Mouse (Mus musculus) limb, embryonic 10.5 days (tissue): Measurements from ENCODE around the gene Nkd1. TPM values are rescaled to one million over a fixed set of nuclear protein-coding genes. Genes with fewer than 3 reads are reported as not detected.

ENCODE experiments used
- DNase-seq: peaks from one replicate; pipeline ENCODE4 v3.0.0-alpha.2; 2017; ENCODE audit warnings: low spot score
- H3K27ac ChIP-seq: fragments of 300-500 bp; sonication (generic); 2 replicates; pipeline ENCODE4 v1.5.1; 2016; ENCODE audit warnings: mild to moderate bottlenecking
- H3K27me3 ChIP-seq: fragments of 300-500 bp; sonication (generic); 2 replicates; pipeline ENCODE4 v1.6.1; 2016; ENCODE audit warnings: low read depth, mild to moderate bottlenecking; ENCODE audit not compliant: poor library complexity, severe bottlenecking
- H3K36me3 ChIP-seq: fragments of 300-500 bp; sonication (generic); 2 replicates; pipeline ENCODE4 v1.6.1; 2016; ENCODE audit warnings: mild to moderate bottlenecking, moderate library complexity
- H3K4me1 ChIP-seq: fragments of 300-500 bp; sonication (generic); 2 replicates; pipeline ENCODE4 v1.6.1; 2016
- H3K4me3 ChIP-seq: fragments of 300-500 bp; sonication (generic); 2 replicates; pipeline ENCODE4 v1.5.1; 2016; ENCODE audit warnings: mild to moderate bottlenecking, moderate library complexity
- H3K9me3 ChIP-seq: fragments of 300-500 bp; sonication (generic); replicated peaks from 2 replicates; pipeline ENCODE4 v1.6.1; 2016; ENCODE audit warnings: mild to moderate bottlenecking
- WGBS: fragments of 180-500 bp; shearing (Covaris S2); methylation state at CpG from one replicate; pipeline ENCODE4 v1.1.7; 2016; 5-methylcytosine and 5-hydroxymethylcytosine counted together
- polyA plus RNA-seq: library from polyadenylated mRNA; unstranded; fragments of >200 nt; fragmentation: Nextera tagmentation; extraction: Ambion mirVana; gene quantifications from 2 replicates; pipeline ENCODE4 v1.2.1, GENCODE M21; 2016

Gene Nkd1
- polyA plus RNA-seq, 1 experiment from 2014 or later = 60.7 TPM

- Histone ChIP-seq H3K36me3 (no peaks in the 10 kb centered on the region), H3K27me3 (peaks cover 33% of the 10 kb centered on the region; the same call in 1 of the 2 replicates), H3K4me3 (no peak overlapping the region), H3K4me1 (peaks cover 23% of the 10 kb centered on the region), H3K27ac (no peak overlapping the region), H3K9me3 (no peaks in the 10 kb centered on the region)
- DNase-seq = no peak
- 69% methylated on average over 5 of the region's 5 CpGs for WGBS
Observed at GRCm38 (mm10) chr8:88618612-88619011, 97.5 kb downstream of the Nkd1 start.

DNA sequence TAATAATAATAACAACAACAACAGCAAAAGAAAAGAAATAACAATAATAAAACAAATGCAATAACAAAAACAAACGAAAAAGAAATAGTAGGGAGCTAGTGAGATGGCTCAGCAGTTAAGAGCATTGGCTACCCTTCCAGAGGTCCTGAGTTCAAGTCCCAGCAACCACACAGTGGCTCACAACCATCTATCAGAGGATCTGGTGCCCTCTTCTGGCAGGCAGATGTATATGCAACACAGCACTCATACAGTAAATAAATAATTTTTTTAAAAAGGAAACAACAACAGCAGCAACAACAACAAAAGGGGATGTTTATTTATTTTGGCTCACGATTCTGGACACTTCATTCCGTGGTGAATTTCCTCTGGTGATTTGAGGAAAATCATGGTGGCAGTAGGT lies 98.4 kb downstream of the Nkd1 start:
- no peak for DNase-seq
- Histone ChIP-seq H3K4me3 (no peak overlapping the region), H3K9me3 (no peaks in the 10 kb centered on the region), H3K27me3 (peaks cover 42% of the 10 kb centered on the region), H3K4me1 (peaks cover 23% of the 10 kb centered on the region), H3K36me3 (no peaks in the 10 kb centered on the region), H3K27ac (no peak overlapping the region)
- 76% methylated on average over 3 of the region's 3 CpGs for WGBS

DNA sequence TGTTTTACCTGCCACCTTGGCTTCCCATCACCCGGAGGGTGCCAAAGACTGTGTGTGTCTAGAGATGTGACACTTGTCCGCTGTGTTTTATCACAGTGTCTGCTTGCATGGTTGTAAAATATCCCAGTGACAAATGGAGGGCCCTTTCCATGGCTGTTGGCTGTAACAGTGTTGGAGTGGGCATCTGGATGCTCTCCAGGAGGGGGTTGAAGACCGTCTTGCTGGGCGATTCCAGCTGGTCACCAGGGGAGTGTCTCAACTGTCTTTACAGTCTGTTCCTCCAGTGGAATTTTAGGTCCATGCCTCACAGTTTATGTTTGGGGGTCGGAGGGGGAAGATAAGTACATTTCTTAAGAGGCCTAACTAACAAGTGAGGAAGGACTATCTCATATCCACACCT lies 99.8 kb downstream of the Nkd1 start:
- 68% methylated on average over 5 of the region's 5 CpGs for WGBS
- Histone ChIP-seq H3K4me3 (no peak overlapping the region), H3K27me3 (peaks cover 51% of the 10 kb centered on the region), H3K27ac (no peak overlapping the region), H3K9me3 (no peaks in the 10 kb centered on the region), H3K36me3 (no peaks in the 10 kb centered on the region), H3K4me1 (peaks cover 23% of the 10 kb centered on the region)
- DNase-seq = no peak

- H3K27me3 ChIP-seq = peaks cover 55% of the 10 kb centered on the region
- WGBS = 3% methylated on average over 8 of the region's 8 CpGs
- no peak overlapping the region for H3K27ac ChIP-seq
- H3K9me3 ChIP-seq = no peaks in the 10 kb centered on the region
- DNase-seq = peak; percentile 87
- H3K36me3 ChIP-seq = no peaks in the 10 kb centered on the region
- H3K4me3 ChIP-seq = no peak overlapping the region
- peaks cover 18% of the 10 kb centered on the region for H3K4me1 ChIP-seq
Observed at GRCm38 (mm10) chr8:88621408-88621807, 100.3 kb downstream of the Nkd1 start.

DNA sequence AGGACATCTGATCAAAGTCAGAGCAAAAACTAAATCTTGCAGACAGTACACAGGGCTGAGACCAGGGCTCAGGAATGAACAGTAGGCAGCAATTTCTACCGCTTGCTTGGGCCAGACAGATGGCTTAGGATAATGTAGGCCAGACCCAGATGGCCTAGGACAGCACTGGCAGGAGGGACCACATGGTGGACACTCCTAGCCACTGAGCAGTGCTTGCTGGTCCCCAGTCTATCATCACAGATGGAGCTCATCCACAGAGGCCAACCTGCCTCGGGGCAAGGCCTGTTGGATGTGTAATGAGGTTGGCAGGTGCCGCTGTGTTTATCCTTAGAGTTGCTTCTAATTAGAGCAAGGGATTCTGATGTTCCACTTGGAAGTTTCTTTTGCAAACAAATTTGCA lies 102.2 kb downstream of the Nkd1 start:
- WGBS = 81% methylated on average over 3 of the region's 3 CpGs
- H3K27me3 ChIP-seq = peaks cover 71% of the 10 kb centered on the region
- DNase-seq = no peak

GRCm38 (mm10) chr8:88624276-88624675 lies 103.1 kb downstream of the Nkd1 start:
- DNase-seq = no peak
- Histone ChIP-seq H3K27ac (no peak overlapping the region), H3K27me3 (peaks cover 80% of the 10 kb centered on the region), H3K4me1 (peaks cover 23% of the 10 kb centered on the region), H3K4me3 (no peak overlapping the region), H3K9me3 (no peaks in the 10 kb centered on the region), H3K36me3 (no peaks in the 10 kb centered on the region)
- WGBS = 92% methylated on average over 3 of the region's 3 CpGs

More for the DNA sequence above, 102.2 kb downstream of the Nkd1 start:
- Histone ChIP-seq H3K4me1 (peaks cover 26% of the 10 kb centered on the region), H3K4me3 (no peak overlapping the region), H3K36me3 (no peaks in the 10 kb centered on the region), H3K9me3 (no peaks in the 10 kb centered on the region), H3K27ac (no peak overlapping the region)

- peaks cover 17% of the 10 kb centered on the region for H3K4me1 ChIP-seq
- 55% methylated on average over 3 of the region's 3 CpGs for WGBS
- no peak overlapping the region for H3K27ac ChIP-seq
- no peaks in the 10 kb centered on the region for H3K9me3 ChIP-seq
- DNase-seq = no peak
- peaks cover 75% of the 10 kb centered on the region for H3K27me3 ChIP-seq
- H3K4me3 ChIP-seq = no peak overlapping the region
- H3K36me3 ChIP-seq = no peaks in the 10 kb centered on the region
Observed at GRCm38 (mm10) chr8:88626433-88626832, 105.3 kb downstream of the Nkd1 start.

- H3K36me3 ChIP-seq = no peaks in the 10 kb centered on the region
- H3K4me1 ChIP-seq = peaks cover 17% of the 10 kb centered on the region
- 13% methylated on average over 19 of the region's 19 CpGs for WGBS
- H3K27ac ChIP-seq = peak overlapping the region; percentile 88
- peaks cover 75% of the 10 kb centered on the region for H3K27me3 ChIP-seq
- no peaks in the 10 kb centered on the region for H3K9me3 ChIP-seq
- peak; percentile 80 for DNase-seq
- H3K4me3 ChIP-seq = peak overlapping the region; percentile 56
Observed at GRCm38 (mm10) chr8:88626940-88627264, 105.7 kb downstream of the Nkd1 start.

DNA sequence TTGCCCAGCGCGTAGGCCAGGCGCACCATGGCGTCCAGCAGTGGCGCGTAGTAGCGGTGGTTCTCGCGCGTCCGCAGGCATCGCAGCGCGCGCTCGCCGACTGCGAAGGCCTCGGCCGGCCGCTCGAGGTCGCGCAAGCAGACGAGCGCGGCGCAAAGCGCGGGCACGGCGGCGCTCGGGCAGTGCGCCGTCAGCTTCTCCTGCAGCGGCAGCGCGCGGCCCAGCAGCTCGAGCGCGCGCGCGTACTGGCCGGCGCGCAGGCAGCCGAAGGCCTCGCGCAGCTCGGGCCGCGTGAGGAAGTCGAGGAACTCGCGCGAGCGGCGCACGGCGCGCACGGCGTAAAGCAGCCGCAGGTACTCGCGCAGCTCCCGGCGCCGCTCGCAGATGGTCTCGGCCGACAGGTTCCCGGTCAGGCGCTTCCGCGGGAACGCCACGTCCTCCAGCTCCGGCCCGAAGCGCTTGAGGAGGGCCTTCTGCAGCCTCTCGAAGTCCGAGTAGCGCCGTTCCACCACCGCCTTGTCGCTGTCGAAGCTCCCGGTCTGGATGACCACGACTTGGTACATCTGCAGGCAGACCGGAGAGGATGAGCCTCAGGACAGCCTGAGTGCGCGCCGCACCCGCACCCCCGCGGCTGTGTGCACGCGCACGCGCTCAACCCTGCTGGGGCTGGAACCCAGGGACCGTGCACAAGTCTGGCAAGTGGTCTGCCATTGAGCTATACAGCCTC lies 106.3 kb downstream of the Nkd1 start:
- Histone ChIP-seq H3K9me3 (no peaks in the 10 kb centered on the region), H3K36me3 (no peaks in the 10 kb centered on the region), H3K27me3 (peaks cover 70% of the 10 kb centered on the region), H3K4me1 (peaks cover 17% of the 10 kb centered on the region), H3K4me3 (peak overlapping the region; percentile 56), H3K27ac (peak overlapping the region; percentile 88)
- WGBS = under 1% methylated on average over 105 of the region's 105 CpGs
- DNase-seq = peak; percentile 75

DNA sequence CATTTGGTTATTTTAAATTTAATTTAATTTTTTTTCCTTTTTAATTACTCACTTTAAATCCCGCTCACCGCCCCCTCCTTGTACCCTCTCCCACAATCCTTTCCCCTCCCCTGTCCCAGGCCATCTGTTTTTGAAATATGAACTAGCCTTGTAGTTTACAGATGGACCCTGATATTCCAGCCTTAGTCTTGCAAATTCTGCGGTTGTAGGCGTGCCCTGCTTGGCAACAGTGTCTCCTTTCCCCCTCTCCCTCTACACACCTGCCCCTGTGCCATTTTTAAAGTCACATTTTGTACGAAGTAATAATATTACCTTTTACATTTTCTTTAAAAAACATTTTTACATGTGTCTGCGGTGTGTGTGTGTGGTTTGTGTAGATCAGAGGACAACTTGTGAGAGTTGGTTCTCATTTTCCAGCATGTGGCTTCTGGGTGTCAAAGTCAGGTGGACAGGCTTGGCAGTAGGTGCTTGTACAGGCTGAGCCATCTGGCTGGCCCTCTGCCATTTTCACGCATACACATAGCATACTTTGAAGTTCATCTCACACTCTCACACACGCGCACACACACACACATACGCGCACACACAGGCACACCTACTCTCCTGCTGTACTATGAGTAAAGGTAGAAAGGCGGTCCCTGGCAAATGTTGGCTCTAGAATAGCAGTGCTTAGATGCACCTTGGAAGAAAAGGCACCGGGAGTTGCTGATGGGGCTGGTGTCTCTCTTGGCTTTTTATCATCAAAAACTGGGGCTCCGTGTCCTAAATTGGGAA lies 107.0 kb downstream of the Nkd1 start:
- peak overlapping the region; percentile 88; the same call in 1 of the 2 replicates for H3K27ac ChIP-seq
- H3K4me1 ChIP-seq = peaks cover 17% of the 10 kb centered on the region
- no peaks in the 10 kb centered on the region for H3K36me3 ChIP-seq
- H3K4me3 ChIP-seq = peak overlapping the region; percentile 56
- H3K27me3 ChIP-seq = peaks cover 63% of the 10 kb centered on the region
- no peaks in the 10 kb centered on the region for H3K9me3 ChIP-seq
- 64% methylated on average over 14 of the region's 14 CpGs for WGBS
- no peak for DNase-seq

DNA sequence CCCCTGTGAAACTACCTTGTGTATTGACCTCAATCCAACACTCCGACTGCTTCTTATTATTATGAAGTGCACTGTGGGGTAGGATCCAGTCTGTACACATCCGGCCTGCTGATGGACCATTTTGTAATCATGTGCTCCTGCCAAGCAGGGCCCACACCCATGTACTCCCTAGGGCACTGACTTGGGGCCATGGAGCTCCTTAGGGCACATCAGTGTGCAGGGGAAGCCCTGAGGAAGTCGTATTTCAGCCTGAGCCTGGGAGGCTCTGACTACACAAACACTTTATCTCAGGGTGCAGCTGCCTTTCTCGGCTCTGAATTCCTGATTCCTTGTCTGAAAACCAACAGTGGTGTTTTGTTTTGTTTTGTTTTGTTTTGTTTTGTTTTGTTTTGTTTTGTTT lies 109.1 kb downstream of the Nkd1 start:
- Histone ChIP-seq H3K4me1 (peaks cover 17% of the 10 kb centered on the region), H3K4me3 (no peak overlapping the region), H3K27me3 (peaks cover 45% of the 10 kb centered on the region), H3K36me3 (no peaks in the 10 kb centered on the region), H3K27ac (no peak overlapping the region), H3K9me3 (no peaks in the 10 kb centered on the region)
- WGBS = 77% methylated on average over 4 of the region's 4 CpGs
- no peak for DNase-seq

- Histone ChIP-seq H3K4me3 (no peak overlapping the region), H3K27me3 (peaks cover 37% of the 10 kb centered on the region), H3K27ac (no peak overlapping the region), H3K4me1 (peaks cover 22% of the 10 kb centered on the region), H3K9me3 (no peaks in the 10 kb centered on the region), H3K36me3 (no peaks in the 10 kb centered on the region)
- DNase-seq = no peak
Observed at GRCm38 (mm10) chr8:88631081-88631480, 109.9 kb downstream of the Nkd1 start.

DNA sequence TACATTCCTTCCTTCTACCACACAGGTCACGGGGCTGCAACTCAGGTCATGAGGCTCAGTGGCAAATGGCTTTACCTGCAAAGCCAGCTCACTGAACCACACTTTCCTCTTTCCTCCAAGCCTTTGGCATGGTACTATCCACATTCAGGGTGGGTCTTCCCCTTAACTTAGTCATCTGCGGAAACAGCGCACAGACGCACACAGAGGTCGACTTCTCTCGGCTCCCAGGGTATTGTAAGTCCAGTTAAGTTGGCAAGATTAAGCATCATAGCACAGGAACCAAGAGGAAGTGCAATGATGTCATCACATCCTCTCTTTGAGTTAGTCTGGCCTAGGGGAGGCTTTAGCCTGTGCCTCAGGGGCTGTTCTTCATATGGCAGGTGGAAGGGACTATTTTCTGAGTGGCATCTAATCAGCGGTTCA lies 112.2 kb downstream of the Nkd1 start:
- Histone ChIP-seq H3K27ac (no peak overlapping the region), H3K27me3 (peaks cover 17% of the 10 kb centered on the region), H3K4me1 (peaks cover 8% of the 10 kb centered on the region), H3K4me3 (no peak overlapping the region), H3K9me3 (no peaks in the 10 kb centered on the region), H3K36me3 (no peaks in the 10 kb centered on the region)
- WGBS = 88% methylated on average over 7 of the region's 7 CpGs
- DNase-seq = no peak
